Mouse (Mus musculus): Measurements from ENCODE around the gene Fam92a.
"Not testable (repeated sequence)": the region's sequence is repeated elsewhere in the genome, so short reads cannot be mapped to it uniquely, and the experiment has no call there.

The Fam92a gene

DNA sequence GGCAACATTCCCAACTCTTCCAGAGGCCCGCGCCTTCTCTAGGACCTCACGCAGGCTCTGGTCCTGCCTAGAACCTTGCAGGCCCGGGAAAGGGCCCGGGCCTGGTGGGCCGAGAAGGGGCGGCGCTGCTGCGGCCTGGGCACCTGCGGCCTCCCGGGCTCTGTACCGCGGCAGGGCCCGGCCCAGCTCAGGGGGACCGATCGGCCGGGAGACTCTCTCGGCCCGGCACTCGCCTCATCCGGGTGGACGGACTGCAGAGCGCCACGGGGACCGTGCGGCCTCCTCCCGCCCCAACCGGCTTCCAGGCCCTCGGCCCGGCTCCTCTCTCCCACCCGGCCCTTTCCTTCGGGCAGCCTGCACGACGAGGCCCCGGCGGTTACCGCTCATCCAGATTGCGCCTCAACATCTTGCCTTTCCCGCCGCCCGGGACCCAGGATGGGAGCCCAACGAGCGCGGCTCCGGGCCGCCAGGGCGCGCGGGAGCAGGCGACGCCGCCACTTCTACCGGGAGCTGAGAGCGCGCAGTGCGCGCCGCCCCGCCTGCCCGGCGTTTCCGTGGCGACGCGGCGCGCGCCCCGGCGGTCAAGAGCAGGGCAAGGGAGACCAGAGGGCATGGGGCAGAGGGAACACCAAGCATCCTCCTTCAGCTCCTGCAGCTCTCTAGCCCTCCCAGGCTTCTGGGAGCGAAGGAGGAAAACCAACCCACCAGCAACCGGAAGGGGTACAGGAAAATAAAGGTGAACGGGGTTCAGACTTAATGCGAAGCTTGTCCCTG is at the start of gene Fam92a:
Fam92a (minus strand) TSS at position 698 of the 774 bp plus-strand sequence.
- peak; percentile 13 for DNase-seq (ENCODE audit: low read depth)

DNA sequence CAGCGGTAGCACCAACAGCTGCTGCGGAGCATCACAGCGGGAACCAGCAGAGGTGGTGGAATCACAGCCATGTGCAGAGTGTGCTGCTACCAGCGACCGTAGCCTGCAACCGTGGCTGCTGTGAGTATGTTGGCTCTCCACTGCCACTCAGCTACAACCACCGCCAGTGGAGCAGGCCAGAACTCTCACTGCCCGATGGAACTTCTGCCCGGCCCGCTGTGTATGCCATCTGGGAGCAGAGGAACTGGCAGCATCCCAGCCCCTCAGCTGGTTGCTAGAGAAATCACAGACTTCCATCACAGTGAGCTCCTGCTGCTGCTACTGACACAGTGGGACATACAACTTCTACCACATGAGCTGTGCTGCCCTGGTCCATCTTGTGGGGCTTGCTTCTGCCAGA is 7.2 kb upstream of the Fam92a start:
- no peak for DNase-seq (ENCODE audit: low read depth)

DNA sequence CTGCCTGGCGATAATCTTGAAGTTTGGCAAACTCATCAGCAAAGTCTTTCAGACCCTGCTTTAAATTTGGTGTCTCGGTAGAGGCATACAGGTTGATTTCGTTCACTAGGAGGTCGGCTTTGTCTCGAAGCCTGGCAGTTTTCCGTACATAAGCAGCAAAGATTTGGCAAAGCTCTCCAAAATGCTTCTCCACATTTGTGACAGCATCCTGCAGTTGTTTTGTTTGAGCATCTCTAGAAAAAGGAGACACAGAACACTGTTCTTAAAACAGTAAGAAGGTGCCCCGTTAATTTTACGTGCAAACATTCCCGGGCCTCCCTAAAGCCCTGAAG is 863 bp downstream of the Fam92a start:
- DNase-seq (ENCODE audit: low read depth) = no peak

DNA sequence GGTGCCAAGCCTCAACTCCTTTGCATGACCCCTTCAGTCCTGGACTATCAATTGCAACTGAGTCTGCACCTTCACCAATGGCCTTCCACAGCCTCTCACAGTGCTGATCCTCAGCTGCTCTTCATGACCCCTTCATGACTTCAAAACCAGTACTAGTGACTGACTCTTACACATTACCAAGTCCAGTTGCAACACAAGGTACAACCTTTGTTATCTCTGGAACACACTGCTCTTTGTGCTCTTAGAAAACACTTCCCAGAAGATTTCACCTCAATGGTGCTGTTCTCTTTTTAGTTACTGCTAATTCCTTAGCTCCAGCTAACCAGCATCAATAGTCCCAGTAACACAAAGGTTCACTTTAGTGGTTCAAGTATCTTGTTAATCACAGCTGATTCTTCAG is 24.2 kb downstream of the Fam92a start:
- no peak for DNase-seq (ENCODE audit: low read depth)

DNA sequence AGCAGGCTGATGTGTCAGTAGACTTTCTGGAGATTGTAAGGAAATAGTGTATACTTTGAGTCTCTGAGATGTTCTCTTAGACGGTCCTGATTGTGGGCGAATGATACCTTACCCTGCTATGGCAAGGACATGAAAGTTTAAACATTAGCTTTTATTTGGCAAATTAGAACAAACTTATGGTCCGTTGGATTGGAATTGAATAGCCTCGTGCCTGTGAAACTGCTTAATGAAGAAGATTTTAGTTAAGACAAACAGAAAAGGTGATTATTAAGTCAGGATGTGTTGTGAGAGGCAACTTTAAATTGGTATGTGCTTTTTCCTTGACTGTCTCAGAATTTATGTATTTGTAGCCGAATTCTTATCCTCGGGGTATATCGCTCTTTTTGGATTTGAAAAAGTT is 30.3 kb downstream of the Fam92a start:
- not testable (repeated sequence) for DNase-seq (ENCODE audit: low read depth)

DNA sequence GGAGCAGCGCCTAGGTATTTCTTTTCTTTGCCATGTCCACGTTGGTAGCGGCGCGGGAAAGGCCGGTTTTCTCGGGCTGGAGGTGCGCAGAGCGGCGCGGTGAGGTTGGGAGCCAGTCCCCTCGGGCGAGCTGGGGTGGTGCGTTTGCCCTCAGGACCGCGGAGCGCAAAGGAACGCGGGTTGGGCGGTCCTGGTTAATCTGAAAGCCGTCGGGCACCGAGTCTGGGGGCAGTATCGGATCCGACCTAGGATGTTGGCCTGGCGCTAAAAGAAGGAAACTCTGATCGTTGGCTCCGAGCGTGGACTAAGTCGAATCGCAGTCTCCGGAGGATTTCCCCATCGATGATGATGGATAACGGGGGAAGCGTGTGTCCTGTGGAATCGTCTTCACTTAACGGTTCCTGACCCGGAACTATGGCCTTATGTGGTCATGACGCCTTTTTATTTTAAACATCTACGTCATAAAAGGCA is 31.2 kb downstream of the Fam92a start:
- not testable (repeated sequence) for DNase-seq (ENCODE audit: low read depth)

DNA sequence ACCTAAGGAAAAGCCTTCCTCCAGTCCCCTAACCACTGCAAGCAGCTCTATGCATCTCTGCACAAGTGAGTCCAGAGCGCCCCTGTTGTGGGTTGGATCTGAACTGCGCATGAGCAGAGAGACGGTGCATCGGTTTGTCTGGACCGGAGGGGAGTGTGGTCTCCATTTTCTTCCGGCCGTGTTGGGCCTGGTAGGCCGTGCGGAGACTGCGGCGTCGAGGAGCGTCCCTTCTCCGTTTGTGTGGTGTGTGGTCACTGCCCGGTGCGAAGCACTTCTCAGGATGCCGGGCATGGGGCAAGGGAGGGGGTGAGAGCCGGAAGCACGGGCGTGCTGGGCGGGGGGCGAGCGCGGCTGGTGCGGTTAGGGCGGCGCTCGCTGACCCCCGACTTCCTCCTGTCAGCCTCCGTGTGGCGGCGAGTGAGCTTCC is 31.7 kb downstream of the Fam92a start, which contains the start of gene Rbm12b1:
Rbm12b1 (plus strand) TSS at position 124 of the 427 bp plus-strand sequence.
- peak; percentile 46 for DNase-seq (ENCODE audit: low read depth)

Data from c-Kit-positive CD71-positive TER-119-negative erythroid progenitor cells, embryonic 14.5 days (primary cell).